Mouse (Mus musculus) intestine, embryonic 16.5 days (tissue): ENCODE measurements around the gene Tmub1. TPM values are rescaled to one million over a fixed set of nuclear protein-coding genes. Genes with fewer than 3 reads are reported as not detected.

Experiments
- ATAC-seq: fragments of 200-750 bp; cut with Nextera tagmentation; 2 replicates; pipeline ENCODE4 v1.8.0; 2017; ENCODE audit warnings: moderate TSS enrichment, moderate library complexity
- H3K27ac ChIP-seq: fragments of 300-500 bp; sonication (generic); 2 replicates; pipeline ENCODE4 v1.5.1; 2014; ENCODE audit warnings: mild to moderate bottlenecking, low read length
- H3K27me3 ChIP-seq: fragments of 300-500 bp; sonication (generic); replicated peaks from 2 replicates; pipeline ENCODE4 v1.6.1; 2014; ENCODE audit warnings: low read length, control low read depth, mixed read lengths; ENCODE audit not compliant: control insufficient read depth, insufficient read depth
- H3K36me3 ChIP-seq: fragments of 300-500 bp; sonication (generic); 2 replicates; pipeline ENCODE4 v1.6.1; 2014; ENCODE audit warnings: low read length, control low read depth; ENCODE audit not compliant: control insufficient read depth, insufficient read depth
- H3K4me1 ChIP-seq: fragments of 300-500 bp; sonication (generic); 2 replicates; pipeline ENCODE4 v1.6.1; 2014; ENCODE audit warnings: low read length, control low read depth, mixed read lengths; ENCODE audit not compliant: control insufficient read depth, insufficient read depth
- H3K4me2 ChIP-seq: fragments of 300-500 bp; sonication (generic); 2 replicates; pipeline ENCODE4 v1.6.1; 2014; ENCODE audit warnings: low read depth, low read length, control low read depth
- H3K4me3 ChIP-seq: fragments of 300-500 bp; sonication (generic); 2 replicates; pipeline ENCODE4 v1.5.1; 2014; ENCODE audit warnings: mild to moderate bottlenecking, low read length
- H3K9ac ChIP-seq: fragments of 300-500 bp; sonication (generic); 2 replicates; pipeline ENCODE4 v1.6.1; 2014; ENCODE audit warnings: low read depth, low read length
- H3K9me3 ChIP-seq: fragments of 300-500 bp; sonication (generic); 2 replicates; pipeline ENCODE4 v1.6.1; 2016; ENCODE audit warnings: low read length, control low read depth; ENCODE audit not compliant: control insufficient read depth
- WGBS: fragments of 180-500 bp; shearing (Covaris S2); extraction: QIAGEN DNeasy Blood & Tissue Kit; methylation state at CpG from one replicate; pipeline ENCODE4 v1.1.7; 2014; 5-methylcytosine and 5-hydroxymethylcytosine counted together
- polyA plus RNA-seq: library from polyadenylated mRNA; unstranded; fragments of >200 nt; fragmentation: Nextera tagmentation; extraction: Ambion mirVana; gene quantifications from 2 replicates; pipeline ENCODE4 v1.2.1, GENCODE M21; 2015

Tmub1 gene
- polyA plus RNA-seq, 1 experiment from 2014 or later: 28.7 TPM

DNA sequence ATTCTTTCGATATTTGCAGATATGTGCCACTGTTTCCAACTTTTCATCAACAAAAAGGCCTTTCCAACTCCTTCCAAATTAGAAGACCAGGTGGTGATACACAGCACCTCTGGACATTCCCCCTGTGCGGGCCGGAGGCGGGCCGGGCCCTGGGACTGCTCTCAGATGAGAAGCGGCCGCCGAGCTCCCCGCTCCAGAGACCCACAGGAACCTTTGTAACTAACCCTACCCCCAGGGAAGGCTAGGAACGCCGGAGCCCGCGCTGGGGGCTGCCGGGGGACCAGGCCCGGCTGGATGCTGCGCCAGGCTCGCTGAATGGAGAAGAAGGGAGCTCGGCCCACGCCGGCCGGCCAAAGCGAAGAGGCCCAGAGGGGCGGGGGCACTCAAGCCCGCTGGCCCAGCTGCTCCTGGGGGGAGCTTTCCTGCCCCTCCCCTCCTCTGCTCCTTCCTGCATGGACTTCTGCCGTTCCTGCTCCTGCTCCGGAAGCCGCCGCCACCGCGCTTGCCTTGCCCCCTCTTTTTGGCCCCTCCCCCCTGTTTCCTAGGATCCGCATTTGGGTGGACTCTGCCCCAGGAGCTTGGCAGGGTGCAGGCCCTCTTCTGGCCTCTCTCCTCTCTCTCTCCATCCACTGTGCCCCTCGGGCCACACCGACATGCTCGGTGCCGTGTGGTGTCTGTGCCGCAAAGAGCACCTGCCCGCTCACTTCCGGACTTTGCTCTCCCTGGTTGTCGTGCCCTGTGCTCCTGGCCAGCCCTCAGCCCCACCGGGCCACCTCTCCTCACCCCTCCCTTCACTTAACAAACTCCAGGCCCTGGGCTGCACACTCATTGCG lies 34.8 kb upstream of the Tmub1 start:
- peak; percentile 81 for ATAC-seq

DNA sequence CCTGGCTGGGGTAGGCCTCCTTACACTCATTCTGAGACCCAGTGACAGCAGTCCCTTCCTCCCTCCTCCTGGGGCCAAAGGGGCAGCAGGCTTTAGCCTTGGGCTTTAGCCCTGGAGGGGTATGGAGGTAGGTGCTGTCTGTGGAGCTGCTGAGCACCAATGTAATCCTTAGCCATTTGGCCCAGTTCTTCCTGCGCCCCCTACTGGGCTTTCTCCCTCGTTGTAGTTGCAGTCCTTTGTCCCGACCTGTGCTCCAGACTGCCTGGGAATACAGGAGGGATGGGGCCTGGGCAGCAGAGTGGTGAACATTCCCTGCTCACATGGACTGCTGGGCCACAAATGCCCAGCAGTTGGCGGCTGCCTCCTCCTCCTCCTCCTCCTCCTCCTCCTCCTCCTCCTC lies 34.0 kb upstream of the Tmub1 start:
- no peak overlapping the region for H3K4me2 ChIP-seq
- H3K9me3 ChIP-seq: no peaks in the 10 kb centered on the region
- ATAC-seq: peak; percentile 40
- H3K4me3 ChIP-seq: no peak overlapping the region
- H3K27ac ChIP-seq: no peak overlapping the region
- 12% methylated on average over 4 of the region's 4 CpGs for WGBS
- H3K36me3 ChIP-seq: peaks cover 16% of the 10 kb centered on the region
- no peaks in the 10 kb centered on the region for H3K27me3 ChIP-seq
- no peak overlapping the region for H3K9ac ChIP-seq
- peaks cover 14% of the 10 kb centered on the region for H3K4me1 ChIP-seq

More for the DNA sequence above, 34.8 kb upstream of the Tmub1 start:
- 44% methylated on average over 41 of the region's 41 CpGs for WGBS
- no peaks in the 10 kb centered on the region for H3K27me3 ChIP-seq
- peak overlapping the region; percentile 52 for H3K9ac ChIP-seq
- H3K4me3 ChIP-seq: peak overlapping the region; percentile 8; the same call in 1 of the 2 replicates
- H3K36me3 ChIP-seq: peaks cover 16% of the 10 kb centered on the region
- H3K4me2 ChIP-seq: peak overlapping the region; percentile 23
- H3K4me1 ChIP-seq: peaks cover 14% of the 10 kb centered on the region
- peak overlapping the region; percentile 74 for H3K27ac ChIP-seq
- H3K9me3 ChIP-seq: no peaks in the 10 kb centered on the region

DNA sequence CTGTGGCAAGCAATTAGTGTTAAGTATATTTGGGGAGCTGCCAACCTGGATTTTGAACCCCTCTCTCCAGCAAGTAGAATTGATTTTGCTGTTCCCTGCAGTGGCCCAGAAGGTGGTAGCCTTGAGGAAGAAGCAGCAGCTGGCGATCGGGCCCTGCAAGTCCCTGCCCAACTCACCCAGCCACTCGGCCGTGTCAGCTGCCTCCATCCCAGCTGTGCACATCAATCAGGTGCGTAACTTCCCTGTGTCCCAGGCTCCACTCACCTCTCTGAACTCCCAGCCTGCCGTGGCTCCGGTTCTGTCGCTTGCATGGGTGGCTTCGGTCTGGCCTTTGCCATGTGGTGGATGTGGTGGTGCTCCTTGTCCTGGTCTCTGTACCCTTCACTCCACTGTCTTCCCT lies 30.3 kb upstream of the Tmub1 start:
- H3K36me3 ChIP-seq: peaks cover 15% of the 10 kb centered on the region; the same call in 1 of the 2 replicates
- H3K9me3 ChIP-seq: no peaks in the 10 kb centered on the region
- no peak overlapping the region for H3K4me2 ChIP-seq
- no peak for ATAC-seq
- H3K4me3 ChIP-seq: no peak overlapping the region
- WGBS: 83% methylated on average over 9 of the region's 9 CpGs
- H3K27me3 ChIP-seq: peaks cover 6% of the 10 kb centered on the region; the same call in 1 of the 2 replicates
- no peak overlapping the region for H3K27ac ChIP-seq
- peaks cover 39% of the 10 kb centered on the region for H3K4me1 ChIP-seq
- H3K9ac ChIP-seq: no peak overlapping the region

DNA sequence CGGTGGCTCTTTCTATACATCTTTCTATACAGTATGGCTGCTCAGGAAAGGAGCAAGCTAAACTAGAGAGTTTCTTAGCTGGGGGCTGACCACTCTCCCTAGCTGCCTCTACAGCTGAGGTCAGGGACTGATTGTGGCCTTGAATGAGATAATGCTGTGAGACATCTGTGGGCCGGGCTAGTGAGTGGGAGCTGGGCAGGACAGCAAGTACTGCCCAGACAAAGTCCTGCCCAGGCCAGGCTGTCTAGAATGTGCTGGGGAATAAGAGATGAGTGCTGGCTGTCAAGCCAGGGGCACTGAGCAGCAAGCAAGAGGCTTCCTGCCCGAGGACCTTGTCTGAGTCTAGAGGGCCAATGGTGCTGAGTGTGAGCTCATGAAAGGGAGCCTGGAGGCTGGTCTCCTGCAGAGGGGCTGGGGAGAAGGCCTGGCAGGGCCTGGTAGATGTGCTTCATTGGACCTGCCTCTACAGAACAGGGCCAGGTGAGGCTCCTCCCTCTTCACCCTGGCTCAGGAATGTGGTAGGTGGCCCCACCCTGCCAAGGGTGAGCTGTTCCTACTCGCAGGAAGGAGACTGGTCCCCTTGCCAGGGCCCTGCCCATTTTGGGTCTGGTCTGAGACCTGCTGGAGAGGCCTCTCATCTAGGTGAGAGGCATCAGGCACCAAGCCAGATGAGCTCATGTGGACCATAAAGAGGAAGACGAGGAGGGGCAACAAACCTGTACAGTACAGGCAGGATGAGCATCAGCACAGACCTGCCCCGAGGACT lies 28.0 kb upstream of the Tmub1 start:
- peak; percentile 41 for ATAC-seq
- 52% methylated on average over 6 of the region's 6 CpGs for WGBS
- no peak overlapping the region for H3K9ac ChIP-seq
- peak overlapping the region; percentile 85 for H3K4me2 ChIP-seq
- no peak overlapping the region for H3K27ac ChIP-seq
- peak overlapping the region; percentile 48 for H3K4me3 ChIP-seq
- H3K27me3 ChIP-seq: peaks cover 6% of the 10 kb centered on the region; the same call in 1 of the 2 replicates
- H3K36me3 ChIP-seq: peaks cover 13% of the 10 kb centered on the region; the same call in 1 of the 2 replicates
- peaks cover 35% of the 10 kb centered on the region for H3K4me1 ChIP-seq
- no peaks in the 10 kb centered on the region for H3K9me3 ChIP-seq

DNA sequence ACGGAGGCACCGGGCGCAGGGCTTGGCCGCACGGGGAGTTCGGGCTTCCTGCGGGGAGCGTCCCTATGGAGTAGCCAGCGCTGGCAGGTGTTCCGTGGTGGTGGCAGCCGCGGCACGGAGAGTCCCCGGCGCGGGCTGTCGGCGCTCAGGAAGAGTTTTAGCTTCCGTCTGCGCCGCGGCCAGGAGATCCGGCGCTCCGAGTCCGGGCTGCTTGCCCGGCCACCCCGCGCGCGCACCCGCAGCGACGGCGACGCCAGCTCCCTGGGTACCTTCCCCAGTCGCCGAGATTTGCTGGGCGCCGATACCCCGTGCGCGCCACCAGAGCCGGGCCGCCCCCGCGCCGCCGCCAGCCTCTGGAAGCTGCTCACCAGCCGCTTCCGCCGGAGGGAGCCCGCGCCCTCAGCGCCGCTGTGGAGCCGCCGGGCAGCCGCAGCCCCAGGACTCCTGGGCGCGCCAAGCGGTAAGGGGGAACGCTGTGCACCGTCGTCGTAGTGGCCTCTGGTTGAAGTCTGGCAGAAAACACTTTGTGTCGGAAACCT lies 27.1 kb upstream of the Tmub1 start:
- H3K4me3 ChIP-seq: peak overlapping the region; percentile 48
- peaks cover 6% of the 10 kb centered on the region; the same call in 1 of the 2 replicates for H3K27me3 ChIP-seq
- peak; percentile 37 for ATAC-seq
- 6% methylated on average over 66 of the region's 67 CpGs for WGBS
- peak overlapping the region; percentile 85 for H3K4me2 ChIP-seq
- peak overlapping the region; percentile 66 for H3K9ac ChIP-seq
- H3K4me1 ChIP-seq: peaks cover 35% of the 10 kb centered on the region
- no peak overlapping the region for H3K27ac ChIP-seq
- peaks cover 11% of the 10 kb centered on the region; the same call in 1 of the 2 replicates for H3K36me3 ChIP-seq
- H3K9me3 ChIP-seq: no peaks in the 10 kb centered on the region

DNA sequence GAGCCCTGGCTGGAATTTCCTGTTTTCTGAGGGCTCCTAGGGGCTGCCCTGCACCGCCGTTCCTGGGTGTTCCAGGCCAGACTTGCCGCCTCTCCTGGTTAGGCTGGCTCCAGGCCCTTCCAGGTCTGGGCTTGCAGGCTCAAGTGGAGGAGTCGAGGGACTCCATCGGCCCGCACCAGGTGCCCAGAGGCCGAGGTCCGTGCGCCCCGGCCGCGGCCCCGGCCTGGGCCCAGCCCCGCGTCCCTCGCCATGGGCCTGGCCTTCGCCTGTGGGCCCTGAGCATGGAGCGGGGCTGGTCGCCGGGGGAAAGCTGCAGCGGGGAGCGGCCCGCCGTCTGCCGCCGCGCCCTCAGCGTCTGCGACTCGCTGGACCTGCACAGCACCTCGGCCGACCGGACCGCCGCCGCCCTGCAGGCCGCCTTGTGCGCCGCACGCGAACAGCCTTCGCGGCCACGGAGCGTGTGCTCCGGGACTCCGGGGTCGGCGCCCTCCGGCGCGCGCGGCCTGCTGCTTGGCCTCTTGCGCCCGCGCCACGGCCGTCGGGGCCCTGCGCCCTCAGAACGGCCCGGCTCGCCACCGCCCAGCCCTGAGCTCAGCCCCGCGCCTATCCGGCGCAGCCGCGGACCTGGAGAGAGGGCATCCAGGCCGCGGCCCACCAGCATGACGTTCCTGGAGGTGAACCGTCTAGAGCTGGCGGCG lies 26.5 kb upstream of the Tmub1 start:
- peaks cover 6% of the 10 kb centered on the region; the same call in 1 of the 2 replicates for H3K27me3 ChIP-seq
- H3K27ac ChIP-seq: peak overlapping the region; percentile 47; the same call in 1 of the 2 replicates
- WGBS: 8% methylated on average over 62 of the region's 77 CpGs
- peak overlapping the region; percentile 66 for H3K9ac ChIP-seq
- peak overlapping the region; percentile 85 for H3K4me2 ChIP-seq
- peaks cover 35% of the 10 kb centered on the region for H3K4me1 ChIP-seq
- peak; percentile 47 for ATAC-seq
- H3K4me3 ChIP-seq: peak overlapping the region; percentile 48
- H3K9me3 ChIP-seq: no peaks in the 10 kb centered on the region
- H3K36me3 ChIP-seq: 0 out of 2 replicates have a peak, but pooled peaks cover 8% of the 10 kb centered on the region

DNA sequence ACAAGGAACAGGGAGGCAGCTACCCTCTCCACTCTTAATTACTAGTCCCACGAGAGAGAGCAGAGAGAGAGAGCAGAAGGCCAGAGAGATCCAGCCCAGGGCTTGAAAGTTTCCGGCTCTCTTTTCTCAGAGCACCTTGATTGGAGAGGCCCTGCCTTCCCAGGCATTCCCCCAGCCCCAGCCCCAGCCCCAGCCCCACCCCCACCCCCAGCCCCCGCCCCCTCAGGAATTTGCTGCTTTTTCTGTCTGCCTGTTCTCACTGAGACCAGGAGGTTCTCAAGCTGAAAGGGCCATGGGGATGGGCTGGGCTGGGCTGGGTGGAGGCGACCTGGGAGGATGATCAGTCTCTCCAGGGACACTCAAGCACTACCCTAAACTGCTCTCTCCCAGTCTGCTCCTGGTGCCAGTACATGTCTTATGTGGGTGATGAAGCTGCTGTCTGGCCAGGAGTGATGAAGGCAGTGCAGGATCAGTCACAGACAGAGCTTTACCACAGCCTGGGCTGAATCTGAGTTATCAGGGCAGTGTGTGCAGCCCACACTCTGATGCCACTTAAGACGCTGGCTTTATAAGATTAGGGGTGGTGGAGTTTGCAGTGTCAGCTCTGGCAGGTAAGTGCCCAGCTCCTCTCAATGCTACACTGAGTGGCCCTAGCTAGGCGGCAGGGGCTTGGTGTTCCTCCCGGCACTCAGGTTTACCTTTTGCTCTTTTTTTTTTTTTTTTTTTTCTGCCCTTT lies 25.4 kb upstream of the Tmub1 start:
- H3K4me1 ChIP-seq: peaks cover 35% of the 10 kb centered on the region
- H3K9ac ChIP-seq: no peak overlapping the region; the same call in 1 of the 2 replicates
- H3K4me3 ChIP-seq: no peak overlapping the region
- 0 out of 2 replicates have a peak, but pooled peaks cover 4% of the 10 kb centered on the region for H3K36me3 ChIP-seq
- H3K27me3 ChIP-seq: peaks cover 6% of the 10 kb centered on the region; the same call in 1 of the 2 replicates
- ATAC-seq: 0 out of 2 replicates have a peak, but pooled peaks have one; percentile 4
- no peak overlapping the region for H3K4me2 ChIP-seq
- H3K27ac ChIP-seq: no peak overlapping the region
- WGBS: 45% methylated on average over 7 of the region's 7 CpGs
- H3K9me3 ChIP-seq: no peaks in the 10 kb centered on the region

DNA sequence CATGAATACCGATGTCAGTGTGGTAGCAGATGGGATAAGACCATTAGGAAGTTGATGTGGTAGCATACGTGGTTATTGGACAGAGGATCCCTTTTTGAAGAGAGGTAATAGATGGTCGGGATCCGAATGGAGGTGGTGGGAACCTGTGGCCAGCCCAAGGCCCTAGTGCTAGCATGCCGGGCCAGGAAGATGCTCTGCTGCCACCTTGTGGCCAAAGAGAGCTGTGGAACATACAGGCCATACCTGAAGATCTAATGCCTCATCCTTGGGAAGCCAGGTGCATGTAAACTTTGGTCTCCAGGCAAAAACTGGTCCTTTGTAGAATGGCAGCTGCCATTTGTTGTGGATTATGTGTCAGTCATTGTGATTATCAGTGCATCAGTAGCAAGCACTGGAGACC lies 22.9 kb upstream of the Tmub1 start:
- no peak overlapping the region for H3K4me3 ChIP-seq
- ATAC-seq: peak; percentile 42; the same call in 1 of the 2 replicates

More for the DNA sequence above, 22.9 kb upstream of the Tmub1 start:
- H3K4me1 ChIP-seq: peaks cover 32% of the 10 kb centered on the region
- H3K36me3 ChIP-seq: 0 out of 2 replicates have a peak, but pooled peaks cover 2% of the 10 kb centered on the region
- H3K9me3 ChIP-seq: no peaks in the 10 kb centered on the region
- no peak overlapping the region for H3K27ac ChIP-seq
- no peak overlapping the region for H3K4me2 ChIP-seq
- H3K9ac ChIP-seq: no peak overlapping the region
- H3K27me3 ChIP-seq: peaks cover 6% of the 10 kb centered on the region; the same call in 1 of the 2 replicates
- 11% methylated on average over 5 of the region's 5 CpGs for WGBS
